Mouse (Mus musculus) CH12.LX (cell line): Measurements from ENCODE around the gene Ccdc120. TPM values are rescaled to one million over a fixed set of nuclear protein-coding genes. Genes with fewer than 3 reads are reported as not detected.

Source experiments
- DNase-seq: peaks from one replicate; pipeline ENCODE4 v3.0.0-alpha.2; 2013; ENCODE audit errors: extremely low read depth
- H3K27ac ChIP-seq: 2 replicates; pipeline ENCODE4 v1.5.1; 2012; ENCODE audit warnings: low read depth, mild to moderate bottlenecking, control low read depth, moderate library complexity; ENCODE audit not compliant: insufficient read depth
- H3K27me3 ChIP-seq: replicated peaks from 2 replicates; pipeline ENCODE3; 2012; ENCODE audit warnings: inconsistent platforms
- H3K36me3 ChIP-seq, 2 experiments: replicated peaks in 1 of 2; 2 replicates each; pipeline versions ENCODE3 to v1.6.1; 2012; ENCODE audit warnings: inconsistent platforms in 1 of 2, low read length in 1 of 2, mild to moderate bottlenecking in 1 of 2, mixed read lengths in 1 of 2, moderate library complexity in 1 of 2; ENCODE audit not compliant: control insufficient read depth in 1 of 2, insufficient read depth in 1 of 2
- H3K4me1 ChIP-seq, 2 experiments: 2 replicates each; pipeline ENCODE4 v1.6.1; 2012; ENCODE audit warnings: inconsistent platforms in 1 of 2, moderate library complexity in 1 of 2; ENCODE audit not compliant: insufficient read depth in 2 of 2, control insufficient read depth in 1 of 2
- H3K4me2 ChIP-seq: 2 replicates; pipeline ENCODE4 v1.6.1; 2012; ENCODE audit warnings: low read depth, mild to moderate bottlenecking, control low read depth; ENCODE audit not compliant: poor library complexity, insufficient read depth, severe bottlenecking
- H3K4me3 ChIP-seq, 3 experiments: fragments of 150-350 bp in 1 of 3; sonication (generic) in 1 of 3; replicated peaks in 1 of 3; 2 replicates each; pipeline versions ENCODE3 to v1.5.1; 2011 to 2012; ENCODE audit warnings: low read depth in 2 of 3, low read length in 2 of 3, mild to moderate bottlenecking in 2 of 3, moderate library complexity in 2 of 3, control low read depth in 1 of 3, improper control_type of control experiment in 1 of 3, inconsistent platforms in 1 of 3, mixed read lengths in 1 of 3; ENCODE audit not compliant: poor library complexity in 1 of 3
- H3K79me2 ChIP-seq: replicated peaks from 2 replicates; pipeline ENCODE4 v1.6.1; 2012; ENCODE audit warnings: mild to moderate bottlenecking, moderate library complexity; ENCODE audit not compliant: control insufficient read depth, poor library complexity, insufficient read depth, severe bottlenecking; ENCODE audit errors: extremely low read depth
- H3K9ac ChIP-seq: 2 replicates; pipeline ENCODE4 v1.6.1; 2012; ENCODE audit warnings: low read depth, mild to moderate bottlenecking, control low read depth, moderate library complexity; ENCODE audit not compliant: insufficient read depth
- H3K9me3 ChIP-seq: replicated peaks from 2 replicates; pipeline ENCODE3; 2012; ENCODE audit warnings: low read length, inconsistent platforms, mixed read lengths
- CHD1 ChIP-seq: IDR thresholded peaks from 2 replicates; pipeline ENCODE4 v1.6.1; 2012; ENCODE audit warnings: low read depth, low read length, improper control_type of control experiment, inconsistent platforms
- CTCF ChIP-seq, 2 experiments: IDR thresholded peaks in 1 of 2; conservative IDR thresholded peaks in 1 of 2; 2 replicates each; pipeline ENCODE4 v1.5.1; 2011 to 2012; ENCODE audit warnings: low read depth in 2 of 2, low read length in 2 of 2, improper control_type of control experiment in 1 of 2, inconsistent platforms in 1 of 2, mild to moderate bottlenecking in 1 of 2, moderate library complexity in 1 of 2
- GABPA ChIP-seq: IDR thresholded peaks from 2 replicates; pipeline ENCODE4 v1.6.1; 2012; ENCODE audit warnings: low read depth, low read length, improper control_type of control experiment, inconsistent platforms; ENCODE audit not compliant: insufficient replicate concordance
- JUND ChIP-seq: conservative IDR thresholded peaks from 2 replicates; pipeline ENCODE4 v1.6.1; 2011; ENCODE audit warnings: low read depth, low read length, improper control_type of control experiment
- KAT2A ChIP-seq: IDR thresholded peaks from 2 replicates; pipeline ENCODE4 v1.6.1; 2012; ENCODE audit warnings: low read length, improper control_type of control experiment, inconsistent platforms; ENCODE audit not compliant: insufficient replicate concordance
- MAFK ChIP-seq: IDR thresholded peaks from 2 replicates; pipeline ENCODE4 v1.6.1; 2011; ENCODE audit warnings: low read length, improper control_type of control experiment; ENCODE audit not compliant: insufficient replicate concordance
- MAX ChIP-seq: IDR thresholded peaks from 2 replicates; pipeline ENCODE4 v1.6.1; 2011; ENCODE audit warnings: low read length, improper control_type of control experiment
- NRF1 ChIP-seq: IDR thresholded peaks from 2 replicates; pipeline ENCODE4 v1.6.1; 2014; ENCODE audit warnings: low read depth, mild to moderate bottlenecking, inconsistent platforms, low read length, improper control_type of control experiment, moderate library complexity
- RAD21 ChIP-seq: IDR thresholded peaks from 2 replicates; pipeline ENCODE4 v1.6.1; 2011; ENCODE audit warnings: low read depth, mild to moderate bottlenecking, low read length, improper control_type of control experiment, moderate library complexity
- SIN3A ChIP-seq: IDR thresholded peaks from 2 replicates; pipeline ENCODE4 v1.6.1; 2012; ENCODE audit warnings: low read length, improper control_type of control experiment, inconsistent platforms
- SMC3 ChIP-seq: IDR thresholded peaks from 2 replicates; pipeline ENCODE4 v1.6.1; 2011; ENCODE audit warnings: low read depth, low read length, improper control_type of control experiment
- TBP ChIP-seq: conservative IDR thresholded peaks from 2 replicates; pipeline ENCODE4 v1.6.1; 2011; ENCODE audit warnings: low read depth, low read length, improper control_type of control experiment
- USF1 ChIP-seq: IDR thresholded peaks from 2 replicates; pipeline ENCODE4 v1.6.1; 2014; ENCODE audit warnings: low read depth, mild to moderate bottlenecking, inconsistent platforms, low read length, improper control_type of control experiment
- USF2 ChIP-seq: conservative IDR thresholded peaks from 2 replicates; pipeline ENCODE4 v1.6.1; 2011; ENCODE audit warnings: low read depth, low read length, improper control_type of control experiment
- ZMIZ1 ChIP-seq: IDR thresholded peaks from 2 replicates; pipeline ENCODE4 v1.6.1; 2012; ENCODE audit warnings: low read depth, mild to moderate bottlenecking, inconsistent platforms, low read length, improper control_type of control experiment
- dilution Hi-C: fragments of 300-500 bp; cut with MboI; formaldehyde crosslinking; loops from 2 replicates; pipeline ENCODE4 v1.14.3; 2020; ENCODE audit warnings: low sequenced_read_pairs; ENCODE audit not compliant: extremely low pct_unique_long_range_greater_than_20kb, extremely low pct_ligation_motif_present
- in situ Hi-C: fragments of 300-500 bp; cut with MboI; formaldehyde crosslinking; loops from 3 replicates; pipeline ENCODE4 v1.14.3; 2019; ENCODE audit warnings: low sequenced_read_pairs, low pct_ligation_motif_present, low pct_unique_long_range_greater_than_20kb, mixed read lengths
- polyA plus RNA-seq: library from polyadenylated mRNA; unstranded; fragments of >175 nt; gene quantifications from 2 replicates; pipeline ENCODE4 v1.2.1, GENCODE M21; 2012; ENCODE audit warnings: low read depth; ENCODE audit not compliant: insufficient read length
- total RNA-seq, 2 experiments: library from RNA; depleted of rRNA; stranded (reverse); fragments of 300-350 nt in 1 of 2; fragments of >200 nt in 1 of 2; gene quantifications; 2 replicates each; pipeline ENCODE4 v1.2.3; 2012 to 2014

The Ccdc120 gene
- total and polyA plus RNA-seq, 3 experiments, result 4.4 to 9.0 (median 6.9) TPM

GRCm38 (mm10) chrX:7782603-7783092 is 31.9 kb upstream of the Ccdc120 start:
- H3K4me1 ChIP-seq, result peaks cover 2 to 7% of the 10 kb centered on the region in 2 experiments; a peak in 1 of 4 replicates
- H3K27ac ChIP-seq, result no peak overlapping the region
- in situ Hi-C loops, result no loop called here
- H3K4me2 ChIP-seq, result no peak overlapping the region
- dilution Hi-C loops, result no loop called here
- no peak overlapping the region for H3K9ac ChIP-seq
- no peaks in the 10 kb centered on the region for H3K79me2 ChIP-seq
- no peaks in the 10 kb centered on the region for H3K9me3 ChIP-seq
- H3K27me3 ChIP-seq, result no peaks in the 10 kb centered on the region
- DNase-seq, result no peak
- TF ChIP-seq RAD21 (peak; percentile 27), MAX (no peak), CTCF (conservative IDR thresholded peaks at IDR 0.05 in 1 of 2, IDR thresholded peaks at IDR 0.05 in 1 of 2; ENCODE audit: low read depth in 2 of 2, low read length in 2 of 2) (peak in 1 of 2 experiments; percentile 23; a peak in 2 of 4 replicates), TBP (no peak), JUND (no peak)
- H3K36me3 ChIP-seq, result no peaks in the 10 kb centered on the region
- no peak overlapping the region for H3K4me3 ChIP-seq

GRCm38 (mm10) chrX:7779294-7779693 is 28.6 kb upstream of the Ccdc120 start:
- Histone ChIP-seq H3K27me3 (no peaks in the 10 kb centered on the region), H3K36me3 (peaks cover 6 to 11% of the 10 kb centered on the region in 2 experiments)
- TF ChIP-seq SMC3 (no peak), KAT2A (no peak), GABPA (no peak), ZMIZ1 (no peak), MAX (no peak), SIN3A (no peak), MAFK (no peak), NRF1 (no peak), CTCF (conservative IDR thresholded peaks at IDR 0.05 in 1 of 2, IDR thresholded peaks at IDR 0.05 in 1 of 2; ENCODE audit: low read depth in 2 of 2, low read length in 2 of 2) (no peak), USF2 (no peak), CHD1 (no peak), USF1 (no peak)
- TF ChIP-seq, all 38 proteins: peak for 0
- dilution Hi-C loops (no loop called here), in situ Hi-C loops (no loop called here)
- H3K4me2 ChIP-seq, result no peak overlapping the region
- H3K9ac ChIP-seq, result no peak overlapping the region
- DNase-seq, result no peak
- peaks cover 0 to 7% of the 10 kb centered on the region in 2 experiments; a peak in 2 of 4 replicates for H3K4me1 ChIP-seq
- H3K9me3 ChIP-seq, result no peaks in the 10 kb centered on the region
- no peak overlapping the region for H3K4me3 ChIP-seq
- no peak overlapping the region for H3K27ac ChIP-seq
- H3K79me2 ChIP-seq, result no peaks in the 10 kb centered on the region
